Mouse (Mus musculus) erythroblast, embryonic 14.5 days (primary cell): ENCODE results near the gene Cdkn1c.

Experiments
- GATA1 ChIP-seq: IDR thresholded peaks from 2 replicates; pipeline ENCODE4 v1.6.1; 2012; ENCODE audit warnings: low read length, inconsistent platforms, mixed read lengths
- TAL1 ChIP-seq: IDR thresholded peaks from 3 replicates; pipeline ENCODE4 v1.6.1; 2012; ENCODE audit warnings: low read length, inconsistent platforms, mixed read lengths

- TF ChIP-seq GATA1 (no peak), TAL1 (no peak)
Measured at GRCm38 (mm10) chr7:143444580-143444954, 16.3 kb downstream of the Cdkn1c start.
